Mouse (Mus musculus) spleen, adult 2 months (tissue): ENCODE results near the gene Cxcl9.

Experiments used
- CTCF ChIP-seq: fragments of 200-500 bp; IDR thresholded peaks from 2 replicates; pipeline ENCODE4 v1.5.1; 2011; ENCODE audit warnings: mild to moderate bottlenecking, inconsistent platforms; ENCODE audit not compliant: insufficient read depth, insufficient read length, insufficient replicate concordance; ENCODE audit errors: extremely low read depth
- POLR2A ChIP-seq: fragments of 200-500 bp; IDR thresholded peaks from 2 replicates; pipeline ENCODE4 v1.6.1; 2011; ENCODE audit warnings: low read depth, low read length, inconsistent platforms

- TF ChIP-seq CTCF (no peak), POLR2A (no peak)
These were observed 21.9 kb upstream of the Cxcl9 start for GRCm38 (mm10) chr5:92349731-92350130.
